Mouse (Mus musculus) right cerebral cortex, adult 2 months (tissue): ENCODE data around the gene Dnm1l.
"Not testable (repeated sequence)": the region's sequence is repeated elsewhere in the genome, so short reads cannot be mapped to it uniquely, and the experiment has no call there.

Source experiments
- DNase-seq, 2 experiments: peaks; one replicate each; pipeline ENCODE4 v3.0.0; 2021 to 2022; ENCODE audit warnings: low spot score in 2 of 2

Gene Dnm1l

GRCm38 (mm10) chr16:16358481-16359100, at the start of gene Dnm1l:
Dnm1l (minus strand) TSS chr16:16358959.
- peak; percentile 92 to 95 for DNase-seq

- DNase-seq, result not testable (repeated sequence)
Measured at GRCm38 (mm10) chr16:16367217-16367616, 8.5 kb upstream of the Dnm1l start.

GRCm38 (mm10) chr16:16359101-16359482, 333 bp upstream of the Dnm1l start:
- DNase-seq, result not testable (repeated sequence)

GRCm38 (mm10) chr16:16357908-16358307, 851 bp downstream of the Dnm1l start:
- DNase-seq, result no peak

GRCm38 (mm10) chr16:16346420-16346819, 12.3 kb downstream of the Dnm1l start:
- no peak for DNase-seq

GRCm38 (mm10) chr16:16325775-16326336, 32.9 kb downstream of the Dnm1l start:
- DNase-seq, result no peak

- no peak for DNase-seq
Measured at GRCm38 (mm10) chr16:16311319-16311718, 47.4 kb downstream of the Dnm1l start.

- DNase-seq, result no peak
Measured at GRCm38 (mm10) chr16:16303888-16304287, 54.9 kb downstream of the Dnm1l start.

- DNase-seq, result peak; percentile 44 to 47
Measured at GRCm38 (mm10) chr16:16303138-16303827, 55.5 kb downstream of the Dnm1l start.

GRCm38 (mm10) chr16:16302369-16303137, 56.2 kb downstream of the Dnm1l start, which contains the start of gene Yars2:
Yars2 (plus strand) TSS chr16:16302965.
- peak; percentile 94 to 95 for DNase-seq

GRCm38 (mm10) chr16:16273752-16274151, 85.0 kb downstream of the Dnm1l start:
- DNase-seq, result no peak

- DNase-seq, result no peak
Measured at GRCm38 (mm10) chr16:16272978-16273377, 85.8 kb downstream of the Dnm1l start.

- no peak for DNase-seq
Measured at GRCm38 (mm10) chr16:16262436-16262835, 96.3 kb downstream of the Dnm1l start.
